Mouse (Mus musculus) heart, embryonic 15.5 days (tissue): ENCODE data around the gene Lyzl4. TPM values are rescaled to one million over a fixed set of nuclear protein-coding genes. Genes with fewer than 3 reads are reported as not detected.
"Not testable (repeated sequence)": the region's sequence is repeated elsewhere in the genome, so short reads cannot be mapped to it uniquely, and the experiment has no call there.

ENCODE experiments used
- ATAC-seq: fragments of 200-750 bp; cut with Nextera tagmentation; replicated peaks from 2 replicates; pipeline ENCODE4 v1.8.0; 2017; ENCODE audit warnings: low read depth, moderate TSS enrichment; ENCODE audit not compliant: insufficient number of reproducible peaks, insufficient read depth, low FRiP score
- H3K27ac ChIP-seq: fragments of 300-500 bp; sonication (generic); 2 replicates; pipeline ENCODE4 v1.5.1; 2015; ENCODE audit warnings: mild to moderate bottlenecking, inconsistent platforms
- H3K27me3 ChIP-seq: fragments of 300-500 bp; sonication (generic); 2 replicates; pipeline ENCODE4 v1.6.1; 2015; ENCODE audit warnings: inconsistent platforms
- H3K36me3 ChIP-seq: fragments of 300-500 bp; sonication (generic); 2 replicates; pipeline ENCODE4 v1.6.1; 2015; ENCODE audit warnings: mild to moderate bottlenecking, inconsistent platforms
- H3K4me1 ChIP-seq: fragments of 300-500 bp; sonication (generic); replicated peaks from 2 replicates; pipeline ENCODE4 v1.6.1; 2015; ENCODE audit warnings: inconsistent platforms
- H3K4me2 ChIP-seq: fragments of 300-500 bp; sonication (generic); 2 replicates; pipeline ENCODE4 v1.6.1; 2015; ENCODE audit warnings: inconsistent platforms, mild to moderate bottlenecking, moderate library complexity
- H3K4me3 ChIP-seq: fragments of 300-500 bp; sonication (generic); 2 replicates; pipeline ENCODE4 v1.5.1; 2015; ENCODE audit warnings: mild to moderate bottlenecking, inconsistent platforms
- H3K9ac ChIP-seq: fragments of 300-500 bp; sonication (generic); 2 replicates; pipeline ENCODE4 v1.6.1; 2015; ENCODE audit warnings: mild to moderate bottlenecking, inconsistent platforms
- H3K9me3 ChIP-seq: fragments of 300-500 bp; sonication (generic); replicated peaks from 2 replicates; pipeline ENCODE4 v1.6.1; 2016; ENCODE audit warnings: inconsistent platforms
- WGBS: fragments of 180-500 bp; shearing (Covaris S2); methylation state at CpG from one replicate; pipeline ENCODE4 v1.1.7; 2015; ENCODE audit warnings: mixed read lengths; 5-methylcytosine and 5-hydroxymethylcytosine counted together
- polyA plus RNA-seq: library from polyadenylated mRNA; unstranded; fragments of >200 nt; fragmentation: Nextera tagmentation; extraction: Ambion mirVana; gene quantifications from 2 replicates; pipeline ENCODE4 v1.2.1, GENCODE M21; 2015

Lyzl4 gene
- polyA plus RNA-seq, 1 experiment from 2014 or later: 0.13 TPM

- ATAC-seq: no peak
These were observed 41.6 kb downstream of the Lyzl4 start for GRCm38 (mm10) chr9:121600201-121600860.

DNA sequence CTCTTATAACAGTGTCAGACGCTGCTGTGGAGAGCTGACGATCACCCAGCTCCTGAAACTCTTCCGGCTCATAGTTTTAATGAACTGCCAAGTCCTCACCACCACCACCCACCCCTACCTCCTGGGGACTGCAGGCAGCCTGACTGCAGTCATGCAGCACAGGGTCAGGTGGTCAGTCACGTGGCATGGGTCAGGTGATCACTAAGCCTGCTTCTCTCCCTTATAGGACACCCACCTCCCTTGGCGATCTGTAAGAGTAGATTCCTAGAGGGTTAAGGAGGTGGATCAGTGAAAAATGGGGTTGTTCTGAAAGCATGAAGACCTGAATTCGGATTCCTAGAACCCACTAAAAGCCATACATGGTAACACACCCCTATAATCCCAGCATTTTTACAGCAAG, 42.3 kb downstream of the Lyzl4 start:
- H3K9me3 ChIP-seq: no peaks in the 10 kb centered on the region
- WGBS: 77% methylated on average over 6 of the region's 6 CpGs
- H3K27ac ChIP-seq: no peak overlapping the region
- no peaks in the 10 kb centered on the region for H3K36me3 ChIP-seq
- no peak for ATAC-seq
- peaks cover 15% of the 10 kb centered on the region for H3K4me1 ChIP-seq
- H3K27me3 ChIP-seq: 0 out of 2 replicates have a peak, but pooled peaks cover 3% of the 10 kb centered on the region
- H3K4me2 ChIP-seq: no peak overlapping the region
- no peak overlapping the region for H3K4me3 ChIP-seq
- no peak overlapping the region for H3K9ac ChIP-seq

More at GRCm38 (mm10) chr9:121600201-121600860, 41.6 kb downstream of the Lyzl4 start:
- Histone ChIP-seq H3K4me1 (peaks cover 15% of the 10 kb centered on the region), H3K36me3 (no peaks in the 10 kb centered on the region), H3K27me3 (0 out of 2 replicates have a peak, but pooled peaks cover 3% of the 10 kb centered on the region), H3K4me3 (no peak overlapping the region), H3K4me2 (0 out of 2 replicates have a peak overlapping the region, but pooled peaks have one; percentile 11), H3K9ac (no peak overlapping the region), H3K27ac (peak overlapping the region; percentile 37; the same call in 1 of the 2 replicates), H3K9me3 (no peaks in the 10 kb centered on the region)
- WGBS: 43% methylated on average over 13 of the region's 13 CpGs

- peaks cover 15% of the 10 kb centered on the region for H3K4me1 ChIP-seq
- H3K9ac ChIP-seq: no peak overlapping the region
- H3K9me3 ChIP-seq: no peaks in the 10 kb centered on the region
- 42% methylated on average over 2 of the region's 2 CpGs for WGBS
- H3K4me3 ChIP-seq: no peak overlapping the region
- ATAC-seq: no peak
- 0 out of 2 replicates have a peak, but pooled peaks cover 3% of the 10 kb centered on the region for H3K27me3 ChIP-seq
- no peak overlapping the region for H3K4me2 ChIP-seq
- H3K27ac ChIP-seq: no peak overlapping the region
- H3K36me3 ChIP-seq: no peaks in the 10 kb centered on the region
These were observed 43.8 kb downstream of the Lyzl4 start for GRCm38 (mm10) chr9:121598106-121598505.

DNA sequence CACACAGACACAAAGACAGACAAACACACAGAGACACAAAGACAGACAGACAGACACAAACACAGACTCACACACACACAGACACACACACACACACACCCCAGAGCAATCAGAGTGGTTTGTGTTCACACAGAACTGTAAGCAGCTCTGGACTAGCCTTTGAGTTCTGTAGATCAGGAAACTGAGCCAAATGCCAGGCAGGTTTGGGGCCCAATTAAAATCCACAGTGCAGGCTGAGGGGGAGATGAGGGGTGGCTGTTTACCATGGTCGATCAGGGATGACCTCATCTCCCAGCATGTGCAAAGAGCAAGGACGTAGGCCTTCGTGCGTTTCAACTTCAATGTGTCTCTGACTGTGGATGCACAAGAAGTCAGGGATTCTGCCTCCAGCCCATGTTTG, 47.1 kb downstream of the Lyzl4 start:
- H3K9ac ChIP-seq: no peak overlapping the region
- H3K27ac ChIP-seq: no peak overlapping the region
- no peak overlapping the region for H3K4me3 ChIP-seq
- no peaks in the 10 kb centered on the region for H3K36me3 ChIP-seq
- no peak overlapping the region for H3K4me2 ChIP-seq
- no peak for ATAC-seq
- WGBS: 62% methylated on average over 4 of the region's 4 CpGs
- 0 out of 2 replicates have a peak, but pooled peaks cover 1% of the 10 kb centered on the region for H3K27me3 ChIP-seq
- peaks cover 6% of the 10 kb centered on the region; the same call in 1 of the 2 replicates for H3K4me1 ChIP-seq
- no peaks in the 10 kb centered on the region for H3K9me3 ChIP-seq

DNA sequence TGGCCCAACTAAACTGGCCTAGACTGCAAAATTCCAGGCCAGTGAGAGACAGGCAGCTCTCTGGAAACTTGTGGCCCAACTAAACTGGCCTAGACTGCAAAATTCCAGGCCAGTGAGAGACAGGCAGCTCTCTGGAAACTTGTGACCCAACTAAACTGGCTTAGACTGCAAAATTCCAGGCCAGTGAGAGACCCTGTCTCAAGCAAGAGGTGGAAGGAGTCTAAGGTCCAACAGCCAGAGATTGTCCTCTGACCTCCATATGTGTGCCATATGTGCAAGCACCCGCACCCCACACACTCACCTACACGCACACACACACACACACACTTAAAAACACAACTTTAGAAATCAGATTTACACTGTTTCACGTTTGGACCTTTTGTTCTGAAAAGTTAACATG, 48.1 kb downstream of the Lyzl4 start:
- H3K4me3 ChIP-seq, H3K36me3 ChIP-seq, H3K27ac ChIP-seq, H3K4me2 ChIP-seq, H3K9me3 ChIP-seq, H3K9ac ChIP-seq, H3K27me3 ChIP-seq, ATAC-seq: not testable (repeated sequence)
- WGBS: 82% methylated on average over 3 of the region's 3 CpGs
- H3K4me1 ChIP-seq: peaks cover 14% of the 10 kb centered on the region

- H3K27ac ChIP-seq: no peak overlapping the region
- no peaks in the 10 kb centered on the region for H3K9me3 ChIP-seq
- H3K4me1 ChIP-seq: peaks cover 14% of the 10 kb centered on the region
- H3K27me3 ChIP-seq: no peaks in the 10 kb centered on the region
- H3K4me2 ChIP-seq: no peak overlapping the region
- H3K4me3 ChIP-seq: no peak overlapping the region
- WGBS: 60% methylated on average over 13 of the region's 13 CpGs
- no peak overlapping the region for H3K9ac ChIP-seq
- ATAC-seq: no peak
- no peaks in the 10 kb centered on the region for H3K36me3 ChIP-seq
These were observed 48.8 kb downstream of the Lyzl4 start for GRCm38 (mm10) chr9:121592948-121593550.

GRCm38 (mm10) chr9:121589533-121589932, 52.4 kb downstream of the Lyzl4 start:
- Histone ChIP-seq H3K9me3 (no peaks in the 10 kb centered on the region), H3K36me3 (no peaks in the 10 kb centered on the region), H3K9ac (no peak overlapping the region), H3K27ac (no peak overlapping the region; the same call in 1 of the 2 replicates), H3K4me1 (peaks cover 14% of the 10 kb centered on the region), H3K4me2 (no peak overlapping the region), H3K4me3 (no peak overlapping the region), H3K27me3 (no peaks in the 10 kb centered on the region)
- ATAC-seq: no peak; the same call in 1 of the 2 replicates
- 56% methylated on average over 2 of the region's 2 CpGs for WGBS

- Histone ChIP-seq H3K27ac (no peak overlapping the region), H3K4me3 (no peak overlapping the region), H3K27me3 (no peaks in the 10 kb centered on the region), H3K9me3 (no peaks in the 10 kb centered on the region), H3K4me2 (no peak overlapping the region), H3K4me1 (no peaks in the 10 kb centered on the region), H3K36me3 (no peaks in the 10 kb centered on the region), H3K9ac (no peak overlapping the region)
- 66% methylated on average over 5 of the region's 5 CpGs for WGBS
- ATAC-seq: no peak
These were observed 67.5 kb downstream of the Lyzl4 start for GRCm38 (mm10) chr9:121574380-121574779.

- Histone ChIP-seq H3K9me3 (no peaks in the 10 kb centered on the region), H3K4me1 (no peaks in the 10 kb centered on the region), H3K4me3 (no peak overlapping the region), H3K4me2 (no peak overlapping the region), H3K27ac (no peak overlapping the region), H3K27me3 (no peaks in the 10 kb centered on the region), H3K9ac (no peak overlapping the region), H3K36me3 (no peaks in the 10 kb centered on the region)
- 15% methylated on average over 1 of the region's 1 CpGs for WGBS
- no peak for ATAC-seq
These were observed 73.4 kb downstream of the Lyzl4 start for GRCm38 (mm10) chr9:121568451-121568850.

GRCm38 (mm10) chr9:121566387-121566786, 75.5 kb downstream of the Lyzl4 start:
- Histone ChIP-seq H3K4me3 (no peak overlapping the region), H3K4me2 (no peak overlapping the region), H3K27me3 (no peaks in the 10 kb centered on the region), H3K27ac (no peak overlapping the region), H3K9me3 (no peaks in the 10 kb centered on the region), H3K4me1 (no peaks in the 10 kb centered on the region), H3K36me3 (no peaks in the 10 kb centered on the region), H3K9ac (no peak overlapping the region)
- ATAC-seq: no peak
- WGBS: 79% methylated on average over 7 of the region's 7 CpGs

DNA sequence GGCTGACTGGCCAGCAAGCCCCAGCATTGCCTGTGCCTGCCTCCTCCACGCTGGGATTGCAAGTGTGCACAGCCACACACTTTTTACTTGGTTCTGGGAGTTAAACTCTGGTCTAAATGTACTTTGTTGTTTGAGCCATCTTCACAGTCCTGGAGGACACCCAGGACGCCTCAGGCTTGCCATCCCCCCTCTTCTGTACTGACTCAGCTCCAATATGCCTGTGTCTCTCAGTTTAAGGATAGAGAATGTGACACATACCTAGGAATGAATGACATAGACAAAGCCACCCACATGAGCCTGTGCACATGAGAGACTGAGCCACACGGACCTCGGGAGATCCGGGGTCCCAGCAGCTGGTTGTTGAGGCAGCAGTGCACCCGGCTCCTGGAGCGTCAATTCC, 78.6 kb downstream of the Lyzl4 start:
- H3K4me2 ChIP-seq: no peak overlapping the region
- H3K27me3 ChIP-seq: no peaks in the 10 kb centered on the region
- no peak overlapping the region for H3K27ac ChIP-seq
- H3K9ac ChIP-seq: no peak overlapping the region
- no peaks in the 10 kb centered on the region for H3K4me1 ChIP-seq
- H3K36me3 ChIP-seq: no peaks in the 10 kb centered on the region
- WGBS: 78% methylated on average over 7 of the region's 7 CpGs
- no peak for ATAC-seq
- H3K9me3 ChIP-seq: no peaks in the 10 kb centered on the region
- no peak overlapping the region for H3K4me3 ChIP-seq

- Histone ChIP-seq H3K4me3 (no peak overlapping the region), H3K9me3 (no peaks in the 10 kb centered on the region), H3K9ac (no peak overlapping the region), H3K4me2 (no peak overlapping the region), H3K27me3 (no peaks in the 10 kb centered on the region), H3K4me1 (peaks cover 21% of the 10 kb centered on the region), H3K36me3 (no peaks in the 10 kb centered on the region), H3K27ac (no peak overlapping the region)
- 69% methylated on average over 7 of the region's 7 CpGs for WGBS
- no peak for ATAC-seq
These were observed 81.4 kb downstream of the Lyzl4 start for GRCm38 (mm10) chr9:121560515-121560914.
